Mouse (Mus musculus) MEL (cell line): Measurements from ENCODE around the gene Ippk.

Experiments used
- CHD2 ChIP-seq: IDR thresholded peaks from 2 replicates; pipeline ENCODE4 v1.6.1; 2011; ENCODE audit warnings: low read length, improper control_type of control experiment
- CTCF ChIP-seq, 3 experiments: IDR thresholded peaks in 2 of 3; conservative IDR thresholded peaks in 1 of 3; 2 replicates each; pipeline ENCODE4 v1.5.1; 2011 to 2012; ENCODE audit warnings: low read length in 3 of 3, low read depth in 2 of 3, mild to moderate bottlenecking in 2 of 3, improper control_type of control experiment in 1 of 3, inconsistent platforms in 1 of 3, mixed read lengths in 1 of 3, moderate library complexity in 1 of 3; ENCODE audit not compliant: control insufficient read depth in 1 of 3, insufficient read depth in 1 of 3, poor library complexity in 1 of 3, severe bottlenecking in 1 of 3
- ETS1 ChIP-seq: IDR thresholded peaks from 2 replicates; pipeline ENCODE4 v1.6.1; 2012; ENCODE audit warnings: low read depth, mild to moderate bottlenecking, inconsistent platforms, low read length, improper control_type of control experiment, moderate library complexity
- MAX ChIP-seq: IDR thresholded peaks from 2 replicates; pipeline ENCODE4 v1.6.1; 2011; ENCODE audit warnings: low read length, improper control_type of control experiment
- MAZ ChIP-seq: IDR thresholded peaks from 2 replicates; pipeline ENCODE4 v1.6.1; 2012; ENCODE audit warnings: low read depth, mild to moderate bottlenecking, inconsistent platforms, low read length, improper control_type of control experiment
- MYC ChIP-seq: IDR thresholded peaks from 2 replicates; pipeline ENCODE4 v1.6.1; 2011; ENCODE audit warnings: low read depth, mild to moderate bottlenecking, low read length, improper control_type of control experiment, moderate library complexity
- POLR2AphosphoS5 ChIP-seq: IDR thresholded peaks from 2 replicates; pipeline ENCODE4 v1.6.1; 2012; ENCODE audit warnings: low read depth, borderline replicate concordance, mild to moderate bottlenecking, inconsistent platforms, low read length, moderate library complexity, mixed read lengths
- ZC3H11A ChIP-seq: IDR thresholded peaks from 2 replicates; pipeline ENCODE4 v1.6.1; 2012; ENCODE audit warnings: low read depth, mild to moderate bottlenecking, inconsistent platforms, low read length, improper control_type of control experiment

DNA sequence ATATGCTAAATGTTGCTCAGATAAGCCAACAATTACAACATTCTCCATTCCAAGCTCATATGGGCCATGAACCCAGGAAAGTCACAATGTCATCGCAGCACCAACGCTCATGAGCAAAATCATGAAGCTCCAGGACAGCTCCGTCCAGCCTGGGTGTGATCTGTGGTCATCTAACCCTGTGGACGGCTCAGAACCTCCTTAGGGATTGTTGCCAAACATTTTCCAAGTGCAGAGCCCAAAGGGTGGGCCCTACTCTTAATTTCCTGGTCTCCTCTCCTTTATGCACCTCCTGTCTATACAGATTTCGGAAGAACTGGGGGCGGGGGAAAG lies 51.6 kb downstream of the Ippk start:
- no peak for TF ChIP-seq MAX
- TF ChIP-seq ZC3H11A, result no peak
- TF ChIP-seq MAZ, result no peak
- TF ChIP-seq CTCF (IDR thresholded peaks at IDR 0.05 in 2 of 3, conservative IDR thresholded peaks at IDR 0.05 in 1 of 3; ENCODE audit: control insufficient read depth in 1 of 3, insufficient read depth in 1 of 3, low read depth in 2 of 3, low read length in 3 of 3, poor library complexity in 1 of 3, severe bottlenecking in 1 of 3), result no peak
- no peak for TF ChIP-seq CHD2
- TF ChIP-seq POLR2AphosphoS5, result no peak
- TF ChIP-seq MYC, result no peak
- no peak for TF ChIP-seq ETS1
